Mouse (Mus musculus) thymus, adult 18-20 months (tissue): ENCODE measurements around the gene 1700025G04Rik.

ENCODE experiments used
- DNase-seq, 2 experiments: peaks; one replicate each; pipeline ENCODE4 v3.0.0; 2022; ENCODE audit warnings: mixed read lengths in 2 of 2

Gene 1700025G04Rik

DNA sequence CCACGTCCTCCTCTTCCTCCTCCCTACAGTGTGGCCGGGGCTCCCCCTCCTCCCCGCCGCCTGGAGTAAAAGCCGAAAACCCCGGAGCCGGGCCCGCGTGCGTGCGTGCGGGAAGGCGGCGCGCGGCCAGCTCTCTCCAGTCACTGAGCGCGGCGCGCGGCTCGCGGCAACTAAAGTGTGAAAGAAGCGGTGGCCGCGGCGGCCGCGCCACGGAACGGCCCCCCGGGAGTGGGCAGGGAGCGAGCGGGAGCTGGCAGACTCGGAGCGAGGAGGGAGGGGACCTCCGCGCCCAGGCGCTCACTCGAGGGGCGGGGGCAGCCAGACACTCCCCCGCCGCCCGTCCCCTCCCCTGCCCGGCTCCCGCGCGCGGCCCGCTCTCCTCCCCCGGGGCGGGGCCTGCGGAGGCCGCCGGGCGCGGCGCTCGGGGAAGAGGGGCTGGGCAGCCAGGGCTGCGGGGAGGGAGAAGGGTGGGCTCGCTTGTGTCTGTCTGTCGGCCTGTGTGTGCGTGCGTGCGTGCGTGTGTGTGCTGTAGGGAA, at the start of gene 1700025G04Rik:
Gene 1700025G04Rik (minus strand): TSS at position 108 of the 536 bp plus-strand sequence.
- peak; percentile 72 to 76 for DNase-seq

DNA sequence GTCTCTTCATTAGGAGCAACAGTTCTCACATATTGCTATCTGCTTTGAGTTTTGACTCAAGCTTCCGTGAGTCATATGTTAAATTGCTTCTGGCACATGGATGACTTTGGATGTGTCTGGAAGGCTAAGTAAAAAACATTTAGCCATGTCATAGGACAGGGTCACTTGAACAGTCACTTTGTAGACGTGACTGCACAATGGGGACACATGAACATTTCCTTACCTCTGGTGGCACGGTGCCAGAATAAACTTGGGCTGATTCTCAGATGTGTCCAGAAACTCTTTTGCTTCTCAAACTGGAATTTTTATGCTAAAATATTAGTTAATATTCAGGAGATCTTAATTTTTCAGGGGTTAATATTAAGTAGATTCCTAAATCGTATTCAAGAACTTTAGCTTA, 49.6 kb upstream of the 1700025G04Rik start:
- DNase-seq = no peak

DNA sequence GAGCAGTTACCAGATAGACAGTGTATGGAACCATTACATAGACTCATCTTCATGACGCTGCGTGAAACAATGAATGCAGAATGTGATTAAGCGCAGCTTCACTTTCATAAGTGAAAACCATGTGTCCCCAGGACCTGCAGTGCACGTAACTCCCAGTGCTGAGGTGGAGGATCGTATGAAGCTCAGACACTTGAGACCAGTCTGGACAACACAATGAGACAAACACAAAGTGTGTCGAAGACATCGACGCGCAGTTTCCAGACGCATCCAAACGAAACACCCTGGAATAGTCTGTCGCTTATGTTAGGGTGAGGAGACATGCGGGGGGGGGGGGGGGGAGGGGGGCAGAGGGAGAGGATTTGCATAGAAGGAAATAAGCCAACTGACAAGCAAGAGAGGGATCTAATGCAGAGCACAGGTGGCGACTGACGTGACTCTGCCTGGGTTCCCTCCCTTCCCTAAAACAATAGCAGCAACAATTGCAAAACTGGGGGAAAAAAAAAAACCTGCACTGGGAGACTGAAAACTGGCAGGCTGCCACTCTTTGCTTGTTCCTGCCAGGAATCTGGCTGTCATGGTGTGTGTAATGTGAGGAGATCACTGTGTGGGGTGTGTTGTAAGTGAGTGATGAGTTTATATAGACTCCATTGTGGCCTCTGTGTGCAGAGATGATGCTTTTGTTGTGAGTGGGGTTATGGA, 40.3 kb upstream of the 1700025G04Rik start:
- DNase-seq = no peak

DNA sequence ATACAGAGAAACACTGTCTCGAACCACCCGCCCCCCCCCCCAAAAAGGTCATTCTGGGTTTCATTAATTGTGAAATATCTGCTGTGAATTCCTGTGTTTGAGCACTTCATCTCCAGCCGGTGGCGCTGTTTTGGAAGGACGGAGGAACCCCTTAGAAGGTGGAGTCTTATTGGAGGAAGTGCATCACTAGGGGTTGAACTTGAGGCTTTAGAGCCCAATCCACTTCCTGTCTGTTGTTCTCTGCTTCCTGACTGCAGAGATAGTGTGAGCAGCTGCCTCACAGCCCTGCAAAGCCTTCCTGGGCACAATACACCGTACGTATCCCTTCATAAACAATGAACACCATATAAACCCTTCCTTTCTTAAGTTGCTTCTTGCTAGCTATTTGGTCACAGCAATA, 35.5 kb upstream of the 1700025G04Rik start:
- no peak for DNase-seq

DNA sequence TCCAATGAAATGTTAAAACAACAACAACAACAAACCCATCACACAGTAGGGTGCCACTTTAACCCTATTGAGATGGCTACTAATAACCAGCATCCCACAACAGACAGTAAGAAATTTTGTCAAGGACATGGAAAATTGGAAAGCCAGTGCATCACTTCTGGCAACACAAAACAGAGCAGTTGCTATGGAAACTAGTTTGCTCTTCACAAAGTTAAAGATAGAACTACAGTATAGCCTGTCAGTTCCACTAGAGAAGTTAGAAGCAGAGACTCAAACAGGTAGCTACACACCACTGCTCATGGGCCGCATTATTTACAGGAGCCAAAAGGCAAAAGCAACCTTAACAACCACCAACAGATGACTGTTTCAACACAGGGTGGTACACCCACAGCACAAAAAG, 20.2 kb upstream of the 1700025G04Rik start:
- no peak for DNase-seq

DNA sequence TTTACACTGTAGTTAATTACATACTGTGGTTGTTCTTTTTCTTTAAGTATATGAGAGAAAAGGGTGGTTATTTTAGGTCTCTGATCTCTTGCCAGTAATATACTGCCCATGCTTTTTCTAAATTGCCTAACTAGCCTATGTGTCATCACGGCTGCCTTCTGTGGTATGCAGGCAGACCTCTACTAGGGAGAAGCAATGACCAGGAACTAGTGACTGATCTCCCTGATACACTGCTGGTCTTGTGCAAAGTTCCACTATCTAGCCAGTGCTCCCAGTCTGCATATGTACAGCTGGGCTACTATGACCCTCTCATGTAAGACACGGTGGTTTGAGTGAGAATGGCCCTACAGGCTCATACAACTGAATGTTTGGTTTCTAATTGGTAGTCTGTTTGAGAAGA, 16.2 kb upstream of the 1700025G04Rik start:
- no peak for DNase-seq

DNA sequence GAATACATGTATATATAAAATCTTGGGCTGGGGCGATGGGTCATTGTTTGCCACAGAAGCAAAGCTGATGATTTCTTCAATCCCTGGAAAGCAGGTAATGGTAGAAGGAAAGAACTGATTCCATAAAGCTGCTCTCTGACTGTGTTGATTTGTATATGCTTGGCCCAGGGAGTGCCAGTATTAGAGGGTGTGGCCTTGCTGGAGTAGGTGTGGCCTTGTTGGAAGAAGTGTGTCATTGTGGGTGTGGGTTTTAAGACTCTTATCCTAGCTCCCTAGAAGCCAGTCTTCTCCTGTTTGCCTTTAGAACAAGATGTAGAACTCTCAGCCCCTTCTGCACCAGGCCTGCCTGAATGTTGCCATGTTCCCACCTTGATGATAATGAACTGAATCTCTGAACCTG, 15.3 kb upstream of the 1700025G04Rik start:
- no peak for DNase-seq

DNA sequence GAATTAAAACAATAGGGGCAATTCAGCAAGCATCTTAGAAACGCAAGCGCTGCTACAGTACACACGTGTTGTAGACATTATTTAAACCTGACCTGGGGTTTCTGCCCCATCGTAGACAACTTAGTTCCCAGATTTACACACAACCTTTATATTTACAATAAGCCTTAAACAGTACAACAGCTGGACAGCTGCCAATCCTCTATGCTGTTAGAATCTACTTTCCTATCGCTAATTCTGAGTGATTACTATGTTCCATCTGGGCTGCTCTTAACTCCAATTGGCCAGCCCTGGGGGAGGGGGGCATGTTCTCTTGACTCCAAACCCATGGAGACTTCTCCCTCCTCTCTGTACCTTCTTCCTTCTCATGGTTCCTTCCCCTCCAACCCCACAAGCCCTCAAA, 11.8 kb upstream of the 1700025G04Rik start:
- no peak for DNase-seq

DNA sequence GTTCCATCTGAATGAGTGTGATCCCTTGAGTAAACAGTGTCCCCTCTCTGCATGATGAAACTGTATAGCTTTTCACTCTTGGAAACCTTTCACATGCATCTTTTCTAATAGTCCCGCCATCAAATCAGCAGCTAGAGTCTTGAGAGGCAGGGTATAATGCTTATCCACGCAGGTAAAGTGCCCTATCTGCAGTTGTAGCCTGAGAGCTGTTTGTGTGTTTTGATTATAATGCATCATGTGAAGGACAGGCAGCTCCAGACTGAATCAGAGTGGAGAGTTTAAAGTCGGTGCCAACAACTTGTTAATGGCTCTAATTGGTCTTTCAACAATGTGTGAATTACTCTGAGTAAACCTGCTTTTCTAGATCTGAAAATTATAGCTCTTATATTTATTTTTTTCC, 6.1 kb upstream of the 1700025G04Rik start:
- no peak for DNase-seq

DNA sequence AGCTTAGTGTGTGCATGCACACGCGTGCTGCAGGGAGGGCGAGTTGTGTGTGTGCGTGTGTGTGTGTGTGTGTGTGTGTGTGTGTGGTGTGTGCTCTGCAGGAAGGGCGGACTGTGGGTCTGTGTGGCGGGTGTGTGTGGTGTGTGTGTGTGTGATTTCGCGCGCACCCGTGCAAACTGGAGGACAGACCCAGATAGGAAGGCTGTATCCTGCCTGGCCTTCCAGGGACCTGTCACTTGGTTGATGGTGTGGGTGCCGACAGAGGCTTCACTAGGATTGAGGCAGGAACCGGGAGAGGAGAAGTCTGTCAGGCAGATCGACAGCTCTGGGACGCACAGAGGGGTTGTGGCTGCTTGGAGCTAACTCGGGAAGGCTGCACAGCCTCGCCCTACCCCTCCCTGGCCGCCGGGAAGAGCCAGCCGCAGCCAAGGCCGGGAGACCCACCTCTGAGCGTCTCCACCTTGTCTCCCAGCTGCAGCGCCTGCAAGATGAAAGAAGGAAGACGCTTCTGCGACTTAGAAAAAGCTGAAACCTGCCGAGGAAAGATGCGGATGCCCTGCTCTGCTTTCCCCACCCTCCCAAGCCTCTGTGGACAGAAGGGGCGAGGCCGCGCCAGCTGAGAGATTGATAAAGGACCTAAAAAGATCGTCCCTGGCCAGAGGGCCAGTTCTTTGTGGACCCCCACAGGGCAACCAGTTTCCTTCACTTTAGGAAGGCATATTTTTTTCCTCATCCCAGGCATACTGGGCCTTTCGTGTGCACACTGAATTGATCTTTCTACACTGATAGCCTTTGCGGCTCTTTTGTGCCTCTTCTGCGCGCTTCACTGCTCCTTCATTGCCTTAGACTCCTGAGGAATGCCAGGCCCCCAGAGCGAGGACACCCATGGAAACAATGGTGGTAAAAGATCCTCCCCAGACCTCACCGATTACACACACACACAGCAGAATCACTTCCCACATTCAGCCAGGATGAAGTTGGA, 930 bp upstream of the 1700025G04Rik start:
- DNase-seq = peak; percentile 27 to 42

DNA sequence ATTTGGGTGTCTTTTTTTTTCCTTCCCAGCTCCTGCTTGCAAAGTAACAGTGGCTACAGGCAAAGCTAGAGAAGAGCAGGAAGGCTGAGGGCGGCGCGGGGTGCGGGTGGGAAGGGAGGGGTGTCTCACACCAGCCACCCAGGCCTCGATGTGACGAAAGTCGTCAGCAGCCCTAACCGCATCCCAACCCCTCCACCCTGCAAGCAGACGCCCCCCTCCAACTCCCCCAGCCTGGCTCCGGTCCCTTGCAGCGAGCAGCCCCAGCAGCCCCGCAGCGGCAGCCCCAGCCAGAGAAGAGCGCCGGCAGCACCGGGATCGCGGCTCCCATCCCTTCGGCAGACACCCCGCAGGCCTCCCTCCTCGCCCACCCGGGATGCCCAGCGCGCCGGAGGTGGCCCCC, 399 bp downstream of the 1700025G04Rik start:
- DNase-seq = peak; percentile 42 to 51

DNA sequence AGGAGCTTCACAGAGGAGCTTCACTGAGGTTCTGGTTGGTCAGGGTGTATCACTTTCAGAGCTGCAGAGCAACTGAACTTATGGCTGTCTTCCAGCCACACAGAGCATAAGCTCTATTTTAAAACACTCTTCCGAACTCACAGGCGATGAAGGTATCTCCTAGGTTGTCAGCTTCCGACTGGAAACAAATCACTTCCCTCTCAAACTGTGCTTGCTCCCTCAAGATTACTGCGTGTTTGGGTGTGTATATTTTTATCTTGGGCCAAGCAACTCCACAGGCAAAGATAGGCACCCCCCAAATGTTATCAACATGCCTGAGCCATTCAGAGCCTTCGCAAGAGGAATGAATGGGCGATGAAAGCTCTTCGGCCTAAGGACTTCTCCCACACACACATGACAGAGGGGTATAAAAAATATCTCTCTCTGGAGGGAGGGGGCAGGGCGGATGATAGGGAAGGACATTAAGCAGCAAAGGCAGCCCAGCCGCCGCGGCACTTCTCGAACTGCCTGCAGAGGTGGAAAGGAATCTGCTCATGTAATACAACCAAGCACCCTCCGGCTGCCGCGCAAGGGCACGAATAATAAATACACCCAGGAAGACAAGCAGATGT, 1.0 kb downstream of the 1700025G04Rik start:
- peak; percentile 8 to 17 for DNase-seq

DNA sequence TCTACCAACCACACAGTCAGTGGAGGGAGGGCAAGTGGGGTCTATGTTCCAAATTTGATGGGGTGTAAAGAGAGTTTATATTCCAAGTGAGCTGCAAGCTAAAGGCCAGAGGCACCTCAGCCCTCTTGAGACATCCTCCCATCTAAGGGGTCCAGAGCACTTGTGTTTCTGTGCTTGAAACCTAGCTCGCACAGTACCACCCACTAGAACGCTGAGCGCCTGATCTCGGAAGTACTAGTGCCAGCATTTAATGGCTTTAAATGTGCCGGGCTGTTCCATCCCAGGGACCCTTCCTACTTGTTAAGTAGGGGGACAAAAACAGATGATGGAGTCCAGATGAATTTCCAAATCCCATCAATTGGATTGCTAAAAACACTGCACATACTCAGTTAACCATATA, 1.9 kb downstream of the 1700025G04Rik start:
- DNase-seq = no peak

DNA sequence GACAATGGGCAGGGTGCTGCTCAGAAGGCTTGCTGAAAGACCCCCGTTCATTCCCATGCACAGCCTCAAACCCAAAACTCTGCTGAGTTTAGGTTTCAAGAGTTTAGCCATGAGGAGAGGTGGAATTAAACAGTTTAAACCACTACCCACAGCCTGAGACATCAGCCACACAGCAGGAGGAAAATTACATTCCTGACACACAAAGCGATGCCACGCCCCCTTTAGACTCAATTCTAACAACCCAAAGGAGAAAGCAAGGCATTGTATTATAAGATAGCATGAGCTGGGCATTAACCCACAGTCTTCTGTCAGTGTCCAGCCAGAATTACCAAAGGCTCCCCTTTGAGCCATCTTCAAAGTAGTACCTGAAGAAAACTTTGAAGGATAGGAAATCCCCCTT, 3.0 kb downstream of the 1700025G04Rik start:
- DNase-seq = no peak

DNA sequence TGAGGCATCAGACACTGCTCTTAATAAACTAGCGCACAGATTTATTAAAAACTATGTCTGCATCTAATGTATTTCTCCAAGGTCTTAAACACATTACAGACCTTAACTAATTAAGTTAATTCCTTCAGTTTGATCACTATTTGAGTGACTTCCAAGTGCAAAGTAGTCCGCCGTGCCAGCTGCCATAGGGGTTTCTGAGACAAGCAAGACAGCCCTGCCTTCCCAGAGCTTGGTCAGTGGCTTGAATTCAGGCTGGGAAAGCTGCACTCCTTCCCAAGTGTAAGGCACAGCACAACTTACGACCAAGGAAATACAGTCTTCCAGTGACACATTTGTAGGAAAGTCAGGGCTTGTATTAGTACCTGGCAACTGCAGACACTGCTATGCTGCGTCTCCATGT, 4.4 kb downstream of the 1700025G04Rik start:
- no peak for DNase-seq

DNA sequence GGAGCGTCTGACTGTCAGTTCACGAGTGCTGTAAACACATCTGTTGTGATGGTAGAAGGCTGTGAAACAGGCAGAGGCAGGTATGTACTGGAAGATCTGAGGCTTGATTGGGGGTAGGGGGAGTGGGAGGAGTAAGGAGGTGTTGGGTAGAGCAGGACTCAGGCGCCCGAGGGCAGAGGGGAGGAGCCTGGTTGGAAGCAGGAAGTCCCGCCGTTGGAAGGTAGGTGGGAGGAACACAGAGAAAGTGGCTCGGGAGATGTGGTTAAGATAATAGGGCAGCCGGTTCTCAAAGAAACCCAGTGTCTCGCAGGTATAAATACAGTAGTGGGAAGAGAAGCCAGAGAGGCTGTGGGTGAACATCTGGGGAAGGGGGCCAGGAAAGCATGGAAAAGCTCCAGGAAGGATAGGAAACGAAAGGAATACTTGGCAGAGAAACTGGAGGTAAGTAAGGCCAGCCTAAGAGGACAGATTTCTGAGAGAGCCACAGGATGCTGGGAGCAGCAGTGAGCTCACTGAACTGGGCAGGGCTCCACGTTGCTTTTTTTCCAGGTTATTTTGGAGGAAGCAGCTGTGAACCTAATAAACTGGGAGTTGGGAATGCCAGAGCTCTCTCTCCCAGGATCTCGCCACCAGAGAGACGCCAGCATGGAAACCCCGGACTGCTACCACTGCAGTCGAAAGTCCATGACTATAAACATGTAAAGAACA, 5.1 kb downstream of the 1700025G04Rik start:
- DNase-seq = peak; percentile 54 to 62

DNA sequence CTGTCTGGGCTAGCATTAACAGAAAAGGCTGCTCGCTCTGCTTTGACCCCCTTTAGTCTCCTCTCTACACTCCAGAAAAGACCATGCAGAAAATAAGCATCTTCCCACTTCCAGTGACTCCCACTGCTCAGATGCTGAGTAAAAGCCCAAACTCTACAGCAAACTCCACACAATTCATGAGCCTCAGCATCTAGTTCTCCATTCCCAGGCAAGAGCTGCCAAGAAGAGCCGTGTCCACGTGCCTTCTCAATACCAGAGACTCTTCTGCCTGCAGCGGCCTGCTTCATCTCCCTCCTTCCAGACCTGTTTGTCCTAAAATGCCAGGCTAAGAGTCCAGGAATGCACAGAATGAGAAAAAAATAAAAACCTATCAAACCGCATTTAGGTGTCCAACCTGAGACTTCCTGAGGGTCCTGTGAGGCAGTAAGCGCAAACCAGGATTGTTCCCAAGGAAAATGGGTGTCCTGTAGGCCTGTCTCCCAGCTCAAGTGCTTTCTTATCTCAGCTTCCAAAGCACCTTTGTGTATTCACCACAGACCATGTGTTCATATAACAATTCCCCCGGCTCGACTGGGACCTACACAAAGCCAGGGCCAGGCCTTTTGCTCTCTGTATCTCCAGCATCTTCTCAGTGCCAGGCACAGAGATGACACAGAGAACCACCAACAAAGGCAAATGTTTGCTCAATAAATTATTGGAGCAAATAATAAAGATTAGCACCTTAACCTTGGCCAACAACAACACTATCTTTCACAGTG, 7.8 kb downstream of the 1700025G04Rik start:
- no peak for DNase-seq

DNA sequence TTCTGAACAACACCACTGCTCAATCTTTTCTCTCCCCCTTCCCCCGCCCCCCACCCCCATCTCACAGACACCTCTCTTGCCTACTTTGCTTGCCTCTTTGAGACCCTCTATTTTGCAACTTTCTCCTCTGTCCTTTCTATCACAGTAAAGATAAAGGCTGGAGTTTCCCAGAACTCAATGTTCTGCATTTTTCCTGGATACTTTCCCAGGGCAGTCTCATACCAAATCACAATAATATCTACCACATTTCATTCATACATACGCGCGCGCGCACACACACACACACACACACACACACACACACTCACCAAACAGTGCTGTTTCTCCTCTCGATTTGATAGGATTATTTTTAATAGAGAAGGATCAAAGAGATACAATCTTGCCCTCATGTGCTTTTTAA, 8.8 kb downstream of the 1700025G04Rik start:
- DNase-seq = no peak

DNA sequence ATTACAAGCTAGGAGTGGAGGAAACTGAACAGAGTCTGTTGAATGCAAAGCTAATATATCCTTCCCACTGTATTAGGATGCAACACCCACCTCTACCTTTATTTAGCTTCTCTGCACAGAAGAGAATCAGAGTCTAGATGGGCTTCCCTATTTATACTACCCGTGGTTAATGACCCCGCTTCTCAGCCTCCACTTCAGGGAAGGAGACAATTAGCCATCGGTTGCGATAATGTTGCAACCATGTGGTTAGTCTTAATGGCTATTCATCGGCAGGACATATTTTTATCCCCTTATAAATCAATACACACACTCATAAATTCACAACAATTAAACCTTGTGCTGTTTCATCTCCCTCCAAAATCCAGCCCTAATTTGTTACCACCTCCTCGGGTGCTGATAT, 9.7 kb downstream of the 1700025G04Rik start:
- DNase-seq = no peak

DNA sequence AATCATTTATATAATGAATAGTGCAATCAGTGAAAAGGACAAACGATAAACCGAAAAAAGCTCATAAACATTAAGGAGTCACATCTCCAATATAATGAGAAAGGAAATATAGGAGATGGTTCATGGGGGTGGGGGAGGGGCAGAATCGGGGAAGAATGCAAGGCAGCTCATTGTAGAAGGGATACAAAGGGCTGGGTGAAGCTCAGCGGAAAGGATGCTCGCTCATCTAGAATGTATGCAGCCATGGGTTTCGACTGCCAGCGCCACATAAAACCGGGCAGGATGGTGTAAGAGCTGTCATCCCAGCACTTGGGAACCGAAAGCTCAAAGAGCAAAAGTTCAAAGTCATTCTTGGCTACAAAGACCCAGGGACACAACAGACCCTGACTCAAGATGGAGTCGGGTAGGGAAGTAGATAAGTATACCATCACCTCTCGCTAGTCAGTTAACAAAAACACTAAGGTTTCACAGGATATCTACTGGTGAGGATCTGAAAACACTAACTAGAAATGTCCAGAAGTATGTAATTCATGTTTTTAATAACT, 12.7 kb downstream of the 1700025G04Rik start:
- DNase-seq = no peak

DNA sequence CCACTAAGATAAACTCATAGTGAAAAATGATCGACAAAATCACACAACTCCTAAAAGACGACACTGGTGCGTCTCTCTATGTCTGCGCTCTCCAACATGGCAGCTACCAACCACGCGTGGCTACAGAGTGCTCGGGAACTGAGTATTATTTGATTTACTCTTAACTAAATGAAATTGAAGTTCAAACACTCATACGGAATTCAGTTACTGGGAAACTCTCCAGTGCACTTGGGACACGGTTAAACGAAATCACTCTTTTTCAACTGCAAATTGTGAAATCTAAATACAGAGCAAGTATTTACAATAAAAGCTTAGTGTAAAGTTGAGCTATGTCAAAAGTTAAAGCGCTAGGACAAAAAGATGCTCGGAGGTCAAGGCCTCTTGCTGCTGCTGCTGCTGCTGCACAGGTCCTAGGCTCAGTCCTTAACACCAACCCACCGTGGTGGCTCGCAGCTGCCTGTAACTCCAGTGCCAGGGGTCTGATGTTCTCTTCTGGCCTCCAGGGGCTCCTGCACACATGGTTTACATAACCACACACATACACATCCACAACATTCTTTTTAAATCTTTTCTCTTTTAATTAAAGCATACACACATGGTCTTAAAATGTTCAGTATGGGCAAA, 13.6 kb downstream of the 1700025G04Rik start:
- DNase-seq = no peak
